8 mouse cellular contexts compared by ENCODE assay signal in genomic region chr4:134246719-134247258, GRCm38 (mm10). TPM values are rescaled to one million over a fixed set of nuclear protein-coding genes. Genes with fewer than 3 reads are reported as not detected.
DNase-seq lines count a peak whose midpoint lies in the region; ATAC-seq lines count a peak whose summit lies in the region.

TSS of gene Gm30191 (plus strand) at chr4:134246935.

- DNase-seq in kidney, adult 9 months: peak; percentile 60
- DNase-seq in kidney, adult 11 months: no peak
- DNase-seq in midbrain, embryonic 14.5 days: no peak
- no peak for DNase-seq in embryo, embryonic 10.5 days (ENCODE audit: low spot score)
- no peak for DNase-seq in adipocyte (ENCODE audit: low spot score)
- no peak for DNase-seq in lung, adult 18-20 months

- peak within 1 kb of the TSS; percentile 70 for H3K4me3 ChIP-seq in embryonic facial prominence, embryonic 12.5 days
- peak within 1 kb of the TSS; percentile 63 for H3K4me3 ChIP-seq in hindbrain, embryonic 15.5 days
- H3K4me3 ChIP-seq in midbrain, embryonic 14.5 days (replicated peaks; ENCODE audit: low read depth, low read length): peak within 1 kb of the TSS; percentile 80

- H3K27me3 ChIP-seq in embryonic facial prominence, embryonic 12.5 days: peaks cover 56% of the 10 kb centered on the region
- H3K27me3 ChIP-seq in hindbrain, embryonic 15.5 days: peaks cover 20% of the 10 kb centered on the region
- peaks cover 36% of the 10 kb centered on the region for H3K27me3 ChIP-seq in midbrain, embryonic 14.5 days (ENCODE audit: control insufficient read depth, insufficient read depth, low read length)

- H3K4me2 ChIP-seq in embryonic facial prominence, embryonic 12.5 days (replicated peaks): peak within 1 kb of the TSS; percentile 93
- peak within 1 kb of the TSS; percentile 75 for H3K4me2 ChIP-seq in hindbrain, embryonic 15.5 days
- H3K4me2 ChIP-seq in midbrain, embryonic 14.5 days (ENCODE audit: low read length): peak within 1 kb of the TSS; percentile 94

- no peak for ATAC-seq in embryonic facial prominence, embryonic 12.5 days (ENCODE audit: insufficient number of reproducible peaks, insufficient read depth, low FRiP score, low TSS enrichment)
- no peak for ATAC-seq in hindbrain, embryonic 15.5 days (ENCODE audit: low FRiP score, low read depth)
- no peak for ATAC-seq in midbrain, embryonic 14.5 days (ENCODE audit: low FRiP score, low TSS enrichment)

- no peaks in the 10 kb centered on the region for H3K9me3 ChIP-seq in embryonic facial prominence, embryonic 12.5 days
- H3K9me3 ChIP-seq in hindbrain, embryonic 15.5 days: no peaks in the 10 kb centered on the region
- no peaks in the 10 kb centered on the region for H3K9me3 ChIP-seq in midbrain, embryonic 14.5 days (ENCODE audit: control insufficient read depth, low read length)

- H3K27ac ChIP-seq in embryonic facial prominence, embryonic 12.5 days: no peak within 1 kb of the TSS
- 0 out of 2 replicates have a peak within 1 kb of the TSS, but pooled peaks have one; percentile 43 for H3K27ac ChIP-seq in hindbrain, embryonic 15.5 days (replicated peaks)
- no peak within 1 kb of the TSS for H3K27ac ChIP-seq in midbrain, embryonic 14.5 days (replicated peaks; ENCODE audit: low read depth, low read length)

- 0 out of 2 replicates have a peak within 1 kb of the TSS, but pooled peaks have one; percentile 24 for H3K9ac ChIP-seq in embryonic facial prominence, embryonic 12.5 days
- peak within 1 kb of the TSS; percentile 62; the same call in 1 of the 2 replicates for H3K9ac ChIP-seq in hindbrain, embryonic 15.5 days
- H3K9ac ChIP-seq in midbrain, embryonic 14.5 days (replicated peaks; ENCODE audit: low read length): peak within 1 kb of the TSS; percentile 47; the same call in 1 of the 2 replicates

- peaks cover 38% of the 10 kb centered on the region for H3K4me1 ChIP-seq in embryonic facial prominence, embryonic 12.5 days
- H3K4me1 ChIP-seq in hindbrain, embryonic 15.5 days (replicated peaks): peaks cover 58% of the 10 kb centered on the region
- H3K4me1 ChIP-seq in midbrain, embryonic 14.5 days (ENCODE audit: control insufficient read depth, insufficient read depth, low read length): peaks cover 35% of the 10 kb centered on the region

- WGBS in embryonic facial prominence, embryonic 12.5 days: 69% methylated on average over 7 of the region's 7 CpGs
- 75% methylated on average over 7 of the region's 7 CpGs for WGBS in hindbrain, embryonic 15.5 days
- 77% methylated on average over 7 of the region's 7 CpGs for WGBS in midbrain, embryonic 14.5 days

- H3K36me3 ChIP-seq in embryonic facial prominence, embryonic 12.5 days: no peaks in the 10 kb centered on the region
- no peaks in the 10 kb centered on the region for H3K36me3 ChIP-seq in hindbrain, embryonic 15.5 days
- no peaks in the 10 kb centered on the region for H3K36me3 ChIP-seq in midbrain, embryonic 14.5 days (ENCODE audit: control insufficient read depth, insufficient read depth, low read length)

RNA-seq across cellular contexts. Expression of gene Gm30191, which starts in this region (rescaled TPM):
- polyA plus RNA-seq in embryonic facial prominence, embryonic 12.5 days (2016; fragmentation: Nextera tagmentation; extraction: Ambion mirVana): not detected in 2 replicates
- 0.52 and 0.83 TPM in 2 replicates for polyA plus RNA-seq in hindbrain, embryonic 15.5 days (2015; fragmentation: Nextera tagmentation; extraction: Ambion mirVana)
- polyA plus RNA-seq in midbrain, embryonic 14.5 days (2014; fragmentation: Nextera tagmentation; extraction: Ambion mirVana): 0.49 TPM in 1 of 2 replicates, not detected in the other
